In the genomic region with DNA sequence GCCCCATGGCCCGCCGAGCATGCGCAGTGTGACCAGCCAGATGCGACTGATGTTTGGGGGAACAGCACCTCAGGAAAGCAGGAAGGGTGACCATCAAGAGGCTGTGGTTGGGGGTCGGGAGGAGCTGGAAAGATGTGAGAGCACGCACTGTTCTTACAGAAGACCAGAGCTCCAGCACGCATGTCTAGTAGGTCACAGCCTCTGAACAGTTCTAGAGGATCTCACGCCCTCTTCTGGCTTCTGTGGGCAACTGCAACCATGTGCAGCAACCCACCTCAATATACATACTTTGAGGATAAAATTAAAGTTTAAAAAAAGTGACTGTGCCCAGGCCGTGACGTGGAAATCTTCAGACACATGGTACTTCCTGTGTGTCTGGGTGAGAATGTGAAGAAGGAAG, we compare ENCODE assay signal across 10 mouse cellular contexts. TPM values are rescaled to one million over a fixed set of nuclear protein-coding genes. Genes with fewer than 3 reads are reported as not detected.
DNase-seq lines count a peak whose midpoint lies in the region; ATAC-seq and TF ChIP-seq lines count a peak whose summit lies in the region.
"Had no signal": no experiment of that assay in that cellular context is flagged by ENCODE, and none has a peak within 500 bp of the region (broad histone marks: within the 10 kb centered on the region; RNA-seq: fewer than 3 reads in every experiment).

No protein-coding gene starts in this region.

- ATAC-seq in CD4-positive, CD25-positive, alpha-beta regulatory T cell, adult 4 months = no peak
- no peak for ATAC-seq in inflammation-experienced regulatory T-cells, adult 6 months

- DNase-seq in CD4-positive, CD25-positive, alpha-beta regulatory T cell, adult 2 months (ENCODE audit: low read depth, low spot score) = peak; percentile 45
- DNase-seq in layer of hippocampus, adult 2 months (ENCODE audit: low spot score in 2 of 2) = no peak
- no peak for DNase-seq in layer of hippocampus, adult 8-10 months (ENCODE audit: low spot score in 2 of 2)
- peak; percentile 52 for DNase-seq in brain, embryonic 14.5 days (ENCODE audit: low read depth)
- peak; percentile 70 for DNase-seq in lung, postnatal 10 days
- no peak for DNase-seq in natural killer cell, adult 2 months (ENCODE audit: low spot score in 2 of 2)

- no peak for TF ChIP-seq POLR2A in brain, embryonic 14.5 days (IDR thresholded peaks at IDR 0.05; ENCODE audit: borderline replicate concordance, extremely low read depth, insufficient read depth, insufficient read length, poor library complexity, severe bottlenecking)

- TF ChIP-seq CTCF in layer of hippocampus, adult 2 months (conservative IDR thresholded peaks at IDR 0.05) = peak; percentile 75
- TF ChIP-seq CTCF in brain, embryonic 14.5 days (IDR thresholded peaks at IDR 0.05; ENCODE audit: borderline replicate concordance, extremely low read depth, insufficient read depth, insufficient read length) = peak; percentile 66

- H3K4me3 ChIP-seq in layer of hippocampus, adult 2 months = no peak overlapping the region
- H3K4me3 ChIP-seq: embryonic facial prominence, embryonic 13.5 days; liver, embryonic 15.5 days had no signal

- no peak overlapping the region for H3K27ac ChIP-seq in layer of hippocampus, adult 2 months
- H3K27ac ChIP-seq: embryonic facial prominence, embryonic 13.5 days; liver, embryonic 15.5 days had no signal

RNA-seq across cellular contexts. Expression of a gene that starts 25.3 kb away (rescaled TPM):
- polyA plus RNA-seq in CD4-positive, CD25-positive, alpha-beta regulatory T cell, adult 4 months (2017; shearing (Covaris generic)) = 1 to 10 TPM; 1.2 to 2.7 TPM
- 10 to 100 TPM; 41.8 to 42.1 TPM for total RNA-seq in layer of hippocampus, adult 2 months (2021)
- total RNA-seq in layer of hippocampus, adult 8-10 months (2022) = 10 to 100 TPM; 42.4 to 47.6 (median 45.9) TPM
- 47.7 and 64.6 TPM in 2 replicates for polyA plus RNA-seq in brain, embryonic 14.5 days (2012; rRNA removed)
- polyA plus RNA-seq in inflammation-experienced regulatory T-cells, adult 6 months (2017; shearing (Covaris generic)) = 1 to 10 TPM; 1.8 to 3.3 (median 1.9) TPM

RNA-seq across cellular contexts. Expression of a gene that starts 40.2 kb away (rescaled TPM):
- polyA plus RNA-seq in CD4-positive, CD25-positive, alpha-beta regulatory T cell, adult 4 months (2017; shearing (Covaris generic)) = not detected
- 1 to 10 TPM in 1 of 2 experiments, under 1 TPM in 1; 0.69 to 2.2 TPM for total RNA-seq in layer of hippocampus, adult 2 months (2021)
- total RNA-seq in layer of hippocampus, adult 8-10 months (2022) = 1 to 10 TPM in 3 of 4 experiments, under 1 TPM in 1; 0.72 to 2.5 (median 2.4) TPM
- 6.1 and 14.3 TPM in 2 replicates for polyA plus RNA-seq in brain, embryonic 14.5 days (2012; rRNA removed)
- polyA plus RNA-seq in inflammation-experienced regulatory T-cells, adult 6 months (2017; shearing (Covaris generic)) = not detected

Comparison
In these comparisons a context has a peak if more than half of its experiments do, and no peak if none do; other contexts are left out.
1. DNase-seq: peak in CD4-positive, CD25-positive, alpha-beta regulatory T cell, adult 2 months (single experiment), brain, embryonic 14.5 days (single experiment) and lung, postnatal 10 days (single experiment); none in layer of hippocampus, adult 2 months (0 of 2), layer of hippocampus, adult 8-10 months (0 of 2) and natural killer cell, adult 2 months (0 of 2).
2. RNA of a gene that starts 25.3 kb away (polyA plus RNA-seq): 47.7 to 64.6 TPM in brain, embryonic 14.5 days; 1.2 to 2.7 TPM in CD4-positive, CD25-positive, alpha-beta regulatory T cell, adult 4 months and 1.8 to 3.3 TPM in inflammation-experienced regulatory T-cells, adult 6 months; every median in the first group is over 10 times any median in the second.